Mouse (Mus musculus) forebrain, embryonic 14.5 days (tissue): ENCODE measurements around the gene Olfr31. TPM values are rescaled to one million over a fixed set of nuclear protein-coding genes. Genes with fewer than 3 reads are reported as not detected.

Experiments used
- ATAC-seq: fragments of 200-750 bp; cut with Nextera tagmentation; 2 replicates; pipeline ENCODE4 v1.8.0; 2017; ENCODE audit warnings: mild to moderate bottlenecking, moderate library complexity
- DNase-seq: peaks from one replicate; pipeline ENCODE4 v3.0.0-alpha.2; 2015; ENCODE audit warnings: low spot score
- H3K27ac ChIP-seq: fragments of 300-500 bp; sonication (generic); 2 replicates; pipeline ENCODE4 v1.5.1; 2014; ENCODE audit warnings: low read depth, mild to moderate bottlenecking, control low read depth, low read length, moderate library complexity
- H3K27me3 ChIP-seq: fragments of 300-500 bp; sonication (generic); replicated peaks from 2 replicates; pipeline ENCODE4 v1.6.1; 2014; ENCODE audit warnings: low read length, control low read depth, mixed read lengths; ENCODE audit not compliant: control insufficient read depth, insufficient read depth
- H3K36me3 ChIP-seq: fragments of 300-500 bp; sonication (generic); 2 replicates; pipeline ENCODE4 v1.6.1; 2014; ENCODE audit warnings: low read length, control low read depth; ENCODE audit not compliant: control insufficient read depth, insufficient read depth
- H3K4me1 ChIP-seq: fragments of 300-500 bp; sonication (generic); 2 replicates; pipeline ENCODE4 v1.6.1; 2014; ENCODE audit warnings: antibody characterized with exemption, low read length, control low read depth; ENCODE audit not compliant: control insufficient read depth, insufficient read depth
- H3K4me2 ChIP-seq: fragments of 300-500 bp; sonication (generic); 2 replicates; pipeline ENCODE4 v1.6.1; 2014; ENCODE audit warnings: mild to moderate bottlenecking, control low read depth, low read length
- H3K4me3 ChIP-seq: fragments of 300-500 bp; sonication (generic); 2 replicates; pipeline ENCODE4 v1.5.1; 2014; ENCODE audit warnings: low read depth, low read length, control low read depth
- H3K9ac ChIP-seq: fragments of 300-500 bp; sonication (generic); 2 replicates; pipeline ENCODE4 v1.6.1; 2014; ENCODE audit warnings: mild to moderate bottlenecking, low read length, control low read depth, moderate library complexity
- H3K9me3 ChIP-seq: fragments of 300-500 bp; sonication (generic); replicated peaks from 2 replicates; pipeline ENCODE4 v1.6.1; 2016; ENCODE audit warnings: low read length, control low read depth, mixed read lengths; ENCODE audit not compliant: control insufficient read depth
- WGBS: fragments of 180-500 bp; shearing (Covaris S2); extraction: QIAGEN DNeasy Blood & Tissue Kit; methylation state at CpG from one replicate; pipeline ENCODE4 v1.1.7; 2014; 5-methylcytosine and 5-hydroxymethylcytosine counted together
- polyA plus RNA-seq: library from polyadenylated mRNA; unstranded; fragments of >200 nt; fragmentation: Nextera tagmentation; extraction: Ambion mirVana; gene quantifications from 2 replicates; pipeline ENCODE4 v1.2.1, GENCODE M21; 2014

Gene Olfr31
- polyA plus RNA-seq, 1 experiment from 2014 or later = not detected

GRCm38 (mm10) chr14:14353081-14353732, 30.6 kb downstream of the Olfr31 start:
- Histone ChIP-seq H3K27me3 (no peaks in the 10 kb centered on the region), H3K4me3 (no peak overlapping the region), H3K4me1 (no peaks in the 10 kb centered on the region), H3K4me2 (no peak overlapping the region), H3K9ac (no peak overlapping the region), H3K27ac (no peak overlapping the region), H3K9me3 (peaks cover 37% of the 10 kb centered on the region), H3K36me3 (no peaks in the 10 kb centered on the region)
- 78% methylated on average over 7 of the region's 7 CpGs for WGBS
- DNase-seq (peak; percentile 62), ATAC-seq (peak; percentile 6)

GRCm38 (mm10) chr14:14353740-14354510, 31.3 kb downstream of the Olfr31 start:
- Histone ChIP-seq H3K27me3 (no peaks in the 10 kb centered on the region), H3K36me3 (no peaks in the 10 kb centered on the region), H3K4me1 (no peaks in the 10 kb centered on the region), H3K4me3 (no peak overlapping the region), H3K9me3 (peaks cover 33% of the 10 kb centered on the region), H3K27ac (no peak overlapping the region), H3K9ac (no peak overlapping the region), H3K4me2 (no peak overlapping the region)
- peak; percentile 10; the same call in 1 of the 2 replicates for ATAC-seq
- 83% methylated on average over 8 of the region's 8 CpGs for WGBS
- DNase-seq = peak; percentile 67

GRCm38 (mm10) chr14:14354511-14355359, 32.1 kb downstream of the Olfr31 start:
- Histone ChIP-seq H3K4me1 (no peaks in the 10 kb centered on the region), H3K4me2 (no peak overlapping the region), H3K4me3 (no peak overlapping the region), H3K27ac (no peak overlapping the region), H3K9ac (no peak overlapping the region), H3K27me3 (no peaks in the 10 kb centered on the region), H3K36me3 (no peaks in the 10 kb centered on the region), H3K9me3 (peaks cover 26% of the 10 kb centered on the region)
- ATAC-seq (peak; percentile 22; the same call in 1 of the 2 replicates), DNase-seq (peak; percentile 41)
- WGBS = 83% methylated on average over 13 of the region's 13 CpGs

- no peaks in the 10 kb centered on the region for H3K36me3 ChIP-seq
- ATAC-seq (no peak), DNase-seq (peak; percentile 4)
- no peak overlapping the region for H3K4me3 ChIP-seq
- no peak overlapping the region for H3K27ac ChIP-seq
- H3K4me1 ChIP-seq = no peaks in the 10 kb centered on the region
- WGBS = 89% methylated on average over 8 of the region's 8 CpGs
- H3K27me3 ChIP-seq = no peaks in the 10 kb centered on the region
- peaks cover 23% of the 10 kb centered on the region; the same call in 1 of the 2 replicates for H3K9me3 ChIP-seq
- H3K4me2 ChIP-seq = no peak overlapping the region
- no peak overlapping the region for H3K9ac ChIP-seq
Observed at GRCm38 (mm10) chr14:14355360-14355646, 32.7 kb downstream of the Olfr31 start.

Other genes starting within 250 kb of the Olfr31 start
- gene Psmd6, start 201.8 kb upstream of the Olfr31 start, polyA plus RNA-seq = 298 and 305 TPM in 2 replicates
- not detected in 2 replicates for gene Olfr720, start 136.0 kb upstream of the Olfr31 start, polyA plus RNA-seq
- gene Il3ra, start 23.4 kb downstream of the Olfr31 start, polyA plus RNA-seq = 1.5 and 1.9 TPM in 2 replicates
- not detected in 2 replicates for gene Olfr721-ps1, start 78.5 kb downstream of the Olfr31 start, polyA plus RNA-seq